Mouse (Mus musculus) stomach, postnatal 0 days (tissue): ENCODE results near the gene Ndufc1.

ENCODE experiments used
- CTCF ChIP-seq: IDR thresholded peaks from 2 replicates; pipeline ENCODE4 v1.5.1; 2016; ENCODE audit warnings: antibody characterized with exemption, low read depth, mild to moderate bottlenecking, moderate library complexity
- EP300 ChIP-seq: optimal IDR thresholded peaks from 2 replicates; pipeline ENCODE3; 2016; ENCODE audit warnings: antibody characterized with exemption

DNA sequence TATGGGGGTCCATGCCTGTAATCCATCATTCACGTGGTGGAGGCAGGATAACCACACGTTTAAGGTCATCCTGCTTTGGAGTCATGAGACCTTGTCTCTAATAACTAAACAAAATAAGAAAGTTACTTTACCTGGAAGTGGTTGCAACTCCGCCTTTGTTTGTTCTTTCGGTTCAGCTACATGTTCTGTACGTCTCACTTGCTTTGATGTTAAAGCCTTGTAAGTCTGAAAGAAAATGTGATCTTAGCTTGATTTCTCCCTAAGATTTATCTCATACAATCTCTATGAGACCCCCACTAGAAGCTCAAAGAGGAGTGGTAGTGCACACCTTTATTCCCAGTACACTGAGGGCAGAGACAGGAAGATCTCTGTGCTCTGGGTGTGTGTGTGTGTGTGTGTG lies 17.7 kb downstream of the Ndufc1 start:
- no peak for TF ChIP-seq CTCF
- no peak for TF ChIP-seq EP300
